Mouse (Mus musculus): ENCODE data around the gene Klf7. TPM values are rescaled to one million over a fixed set of nuclear protein-coding genes. Genes with fewer than 3 reads are reported as not detected.
A peak's percentile ranks its signal among the peaks of the same experiment; 100 is the strongest.

Gene Klf7
- polyA plus RNA-seq, 1 experiment from 2014 or later: 23.5 TPM

DNA sequence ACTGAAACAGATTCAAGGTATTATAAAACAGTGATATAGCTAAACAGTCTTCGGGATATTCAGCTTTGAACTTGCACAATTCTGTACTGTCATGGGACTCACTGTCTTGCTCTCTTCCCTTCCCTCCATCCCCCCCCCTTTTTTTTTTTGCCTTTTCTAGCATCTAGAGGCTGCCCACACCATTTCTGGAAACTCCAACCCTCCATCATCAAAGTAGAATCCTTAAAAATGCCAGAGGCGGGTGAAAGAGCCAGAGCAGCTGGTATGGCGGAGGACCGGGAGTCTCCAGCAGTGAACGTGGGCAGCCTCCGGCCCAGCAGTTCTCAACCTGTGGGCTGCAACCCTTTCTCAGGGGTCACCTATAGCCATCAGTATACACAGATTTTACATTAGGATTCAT lies 84.3 kb downstream of the Klf7 start:
- no peaks in the 10 kb centered on the region for H3K27me3 ChIP-seq
- H3K9me3 ChIP-seq: no peaks in the 10 kb centered on the region
- H3K4me3 ChIP-seq: no peak overlapping the region
- H3K4me1 ChIP-seq: no peaks in the 10 kb centered on the region
- H3K9ac ChIP-seq: no peak overlapping the region
- no peak for ATAC-seq (ENCODE audit: insufficient number of reproducible peaks, insufficient read depth, low FRiP score, low TSS enrichment, low read depth)
- peaks cover 13% of the 10 kb centered on the region for H3K36me3 ChIP-seq
- H3K4me2 ChIP-seq: no peak overlapping the region
- 86% methylated on average over 6 of the region's 6 CpGs for WGBS
- no peak overlapping the region for H3K27ac ChIP-seq

DNA sequence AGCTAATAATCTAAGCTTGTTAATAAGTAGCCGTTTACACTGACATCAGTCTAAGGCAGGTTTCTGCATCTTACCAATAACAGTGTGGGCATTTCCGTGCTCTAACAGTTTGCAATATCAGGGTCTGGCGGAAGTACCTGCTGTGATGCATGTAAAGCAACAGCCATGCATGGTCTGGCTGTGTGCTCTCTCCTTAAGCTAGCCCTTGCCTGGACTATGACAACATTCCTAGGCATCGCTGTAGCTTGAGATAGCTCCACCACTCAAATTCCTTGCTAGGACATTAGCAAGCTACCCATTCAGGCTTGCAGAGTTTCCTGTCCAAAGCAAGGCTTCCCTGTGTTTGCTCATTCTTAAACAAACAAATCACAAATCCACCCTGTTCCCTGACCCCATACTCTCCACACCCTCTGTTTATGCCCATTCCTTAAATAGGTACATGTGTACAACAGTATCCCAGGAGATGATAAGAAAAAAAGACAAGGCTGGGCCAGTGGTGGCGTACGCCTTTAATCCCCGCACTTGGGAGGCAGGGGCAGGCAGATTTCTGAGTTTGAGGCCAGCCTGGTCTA lies 85.1 kb downstream of the Klf7 start:
- H3K9ac ChIP-seq: no peak overlapping the region
- ATAC-seq (ENCODE audit: insufficient number of reproducible peaks, insufficient read depth, low FRiP score, low TSS enrichment, low read depth): no peak
- whole genome bisulfite sequencing: 88% methylated on average over 7 of the region's 7 CpGs
- no peak overlapping the region for H3K4me3 ChIP-seq
- no peaks in the 10 kb centered on the region for H3K27me3 ChIP-seq
- H3K27ac ChIP-seq: no peak overlapping the region
- H3K4me1 ChIP-seq: no peaks in the 10 kb centered on the region
- no peak overlapping the region for H3K4me2 ChIP-seq
- H3K36me3 ChIP-seq: peaks cover 13% of the 10 kb centered on the region
- no peaks in the 10 kb centered on the region for H3K9me3 ChIP-seq

GRCm38 (mm10) chr1:64035804-64036203 lies 86.3 kb downstream of the Klf7 start:
- no peak overlapping the region for H3K4me2 ChIP-seq
- WGBS: 73% methylated on average over 7 of the region's 7 CpGs
- no peaks in the 10 kb centered on the region for H3K4me1 ChIP-seq
- H3K9me3 ChIP-seq: no peaks in the 10 kb centered on the region
- no peak overlapping the region for H3K4me3 ChIP-seq
- H3K9ac ChIP-seq: no peak overlapping the region
- no peak for ATAC-seq (ENCODE audit: insufficient number of reproducible peaks, insufficient read depth, low FRiP score, low TSS enrichment, low read depth)
- H3K27me3 ChIP-seq: no peaks in the 10 kb centered on the region
- peaks cover 9% of the 10 kb centered on the region for H3K36me3 ChIP-seq
- H3K27ac ChIP-seq: no peak overlapping the region

DNA sequence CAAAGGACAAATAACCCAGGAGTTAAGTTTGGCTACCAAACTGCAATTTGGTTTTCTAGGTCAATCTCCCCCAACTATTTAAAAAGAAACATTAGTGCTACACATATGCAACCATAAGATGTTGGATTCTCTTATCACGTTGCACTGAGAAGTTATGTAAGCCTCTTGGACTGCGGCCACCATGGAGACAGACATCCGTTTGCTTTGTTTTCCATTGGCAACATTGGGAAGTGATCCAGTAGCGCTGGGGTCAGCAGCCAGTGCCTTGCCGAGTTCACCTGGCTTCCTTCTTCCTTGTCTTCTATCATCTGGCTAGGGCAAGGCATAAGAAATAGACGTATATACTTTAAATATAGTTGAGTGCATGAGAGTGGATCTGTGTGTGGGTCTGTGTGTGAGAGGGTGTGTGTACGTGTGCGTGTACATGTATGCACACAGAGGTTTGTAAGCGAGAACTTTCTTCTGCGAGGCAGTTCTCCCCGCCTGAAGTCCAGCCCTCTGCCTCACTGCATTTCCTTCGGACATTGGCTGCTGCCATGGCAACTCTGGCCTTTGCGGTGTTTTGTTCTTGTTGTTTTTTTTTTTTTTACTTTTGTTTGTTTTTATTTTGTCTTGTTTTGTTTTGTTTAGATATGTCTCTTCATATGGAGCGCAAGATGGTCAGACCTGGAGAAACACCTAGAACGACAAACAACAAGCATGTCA lies 86.8 kb downstream of the Klf7 start:
- H3K9me3 ChIP-seq: no peaks in the 10 kb centered on the region
- 88% methylated on average over 15 of the region's 15 CpGs for WGBS
- H3K4me3 ChIP-seq: no peak overlapping the region
- H3K27me3 ChIP-seq: no peaks in the 10 kb centered on the region
- peaks cover 8% of the 10 kb centered on the region for H3K36me3 ChIP-seq
- H3K9ac ChIP-seq: no peak overlapping the region
- no peak for ATAC-seq (ENCODE audit: insufficient number of reproducible peaks, insufficient read depth, low FRiP score, low TSS enrichment, low read depth)
- H3K27ac ChIP-seq: no peak overlapping the region
- H3K4me2 ChIP-seq: no peak overlapping the region
- no peaks in the 10 kb centered on the region for H3K4me1 ChIP-seq

DNA sequence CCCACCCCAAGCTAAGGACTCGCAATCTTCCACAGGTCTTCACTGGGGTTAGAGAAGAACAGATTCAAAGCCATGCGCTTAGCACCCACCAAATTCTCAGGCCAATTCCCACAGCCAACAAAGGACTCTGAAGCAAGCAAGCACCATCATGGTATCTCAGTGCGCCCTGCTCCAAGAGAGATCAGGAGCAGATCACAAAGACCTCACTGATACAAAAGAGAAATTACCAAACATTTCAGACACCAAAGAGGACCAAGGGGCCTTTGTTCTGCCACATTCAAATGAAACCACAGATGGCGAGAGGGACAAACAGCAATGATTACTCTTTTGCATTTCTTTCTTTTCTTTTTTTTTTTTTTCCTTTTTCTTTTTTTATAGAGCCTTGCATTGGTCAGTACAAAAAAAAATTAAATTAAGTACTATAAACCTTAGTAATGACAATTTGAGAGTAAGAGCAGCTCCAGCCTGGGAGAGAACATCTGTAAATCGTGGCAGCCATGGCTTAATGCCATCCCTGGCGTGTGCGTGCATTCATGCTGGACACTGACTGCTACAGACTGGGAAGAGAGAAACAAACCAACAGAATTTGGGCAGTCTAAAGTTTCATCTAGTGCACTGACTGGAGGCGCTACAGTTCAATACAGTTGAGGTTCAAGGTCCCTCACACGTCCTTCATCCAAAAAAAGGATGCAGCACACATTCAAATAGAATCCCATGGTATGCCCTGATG lies 89.4 kb downstream of the Klf7 start:
- peaks cover 4% of the 10 kb centered on the region for H3K36me3 ChIP-seq
- no peaks in the 10 kb centered on the region for H3K9me3 ChIP-seq
- H3K9ac ChIP-seq: no peak overlapping the region
- no peaks in the 10 kb centered on the region for H3K4me1 ChIP-seq
- H3K27ac ChIP-seq: no peak overlapping the region
- ATAC-seq (ENCODE audit: insufficient number of reproducible peaks, insufficient read depth, low FRiP score, low TSS enrichment, low read depth): no peak
- 87% methylated on average over 9 of the region's 9 CpGs for WGBS
- H3K27me3 ChIP-seq: no peaks in the 10 kb centered on the region
- no peak overlapping the region for H3K4me3 ChIP-seq
- H3K4me2 ChIP-seq: no peak overlapping the region

GRCm38 (mm10) chr1:64021986-64022385 lies 100.1 kb downstream of the Klf7 start:
- Histone ChIP-seq H3K9me3 (no peaks in the 10 kb centered on the region), H3K4me1 (peaks cover 17% of the 10 kb centered on the region), H3K27me3 (no peaks in the 10 kb centered on the region), H3K4me2 (no peak overlapping the region), H3K36me3 (no peaks in the 10 kb centered on the region), H3K27ac (no peak overlapping the region), H3K9ac (no peak overlapping the region), H3K4me3 (no peak overlapping the region)
- ATAC-seq (ENCODE audit: insufficient number of reproducible peaks, insufficient read depth, low FRiP score, low TSS enrichment, low read depth): no peak
- 99% methylated on average over 3 of the region's 3 CpGs for WGBS

DNA sequence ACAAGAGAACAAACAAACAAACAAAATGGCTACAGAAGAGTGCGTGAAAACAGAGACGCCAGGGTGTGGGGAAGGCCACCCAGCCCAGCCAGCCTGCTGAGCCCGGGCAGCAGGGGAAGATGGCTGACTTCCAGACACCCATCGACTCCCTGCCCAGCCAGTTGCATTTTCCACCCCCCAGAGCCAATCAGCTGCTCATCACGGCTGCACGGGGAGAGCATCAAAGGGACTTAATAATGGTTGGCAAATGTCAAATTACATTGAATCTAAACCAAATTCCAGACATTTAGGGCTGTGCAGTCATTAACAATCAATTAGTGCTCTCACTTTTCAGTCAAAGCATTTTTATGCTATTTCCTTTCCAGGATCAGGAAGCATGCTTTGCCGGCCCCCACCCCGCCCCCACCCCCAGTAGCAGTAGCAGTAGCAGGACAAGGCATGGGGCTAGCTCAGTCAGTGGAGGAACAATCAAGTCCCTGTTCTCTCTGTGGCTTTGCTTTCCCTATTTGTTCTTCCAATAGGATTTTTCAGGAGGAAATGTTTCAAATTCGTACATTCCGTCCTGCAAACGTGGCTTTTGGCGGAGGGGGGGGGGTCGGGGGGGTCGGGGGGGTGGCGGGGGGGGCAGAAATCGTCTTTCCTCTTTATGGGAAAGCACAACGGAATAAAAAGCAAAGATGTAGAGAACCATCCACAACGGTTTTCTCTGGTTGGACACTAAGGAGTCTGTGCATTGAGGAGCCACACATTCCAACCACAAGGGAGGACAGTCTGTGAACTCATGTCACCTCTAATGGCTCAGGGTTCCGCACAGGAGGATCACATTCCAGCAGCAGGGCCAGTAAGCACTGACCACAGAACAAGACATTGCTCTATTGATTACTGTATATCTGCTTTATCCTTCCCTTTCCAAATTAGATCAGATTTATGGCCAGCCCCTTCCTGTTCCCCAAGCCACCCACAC lies 101.1 kb downstream of the Klf7 start:
- ATAC-seq (ENCODE audit: insufficient number of reproducible peaks, insufficient read depth, low FRiP score, low TSS enrichment, low read depth): no peak
- Histone ChIP-seq H3K9me3 (no peaks in the 10 kb centered on the region), H3K4me2 (peak overlapping the region; percentile 54), H3K4me3 (peak overlapping the region; percentile 24; the same call in 1 of the 2 replicates), H3K27me3 (no peaks in the 10 kb centered on the region), H3K36me3 (no peaks in the 10 kb centered on the region), H3K9ac (no peak overlapping the region), H3K27ac (no peak overlapping the region), H3K4me1 (peaks cover 17% of the 10 kb centered on the region)
- WGBS: 15% methylated on average over 19 of the region's 19 CpGs

- no peak overlapping the region for H3K27ac ChIP-seq
- WGBS: 56% methylated on average over 6 of the region's 6 CpGs
- H3K4me3 ChIP-seq: no peak overlapping the region
Observed at GRCm38 (mm10) chr1:64019127-64019635, 102.9 kb downstream of the Klf7 start.

GRCm38 (mm10) chr1:64018466-64019077 lies 103.5 kb downstream of the Klf7 start:
- Histone ChIP-seq H3K4me1 (peaks cover 17% of the 10 kb centered on the region), H3K27me3 (no peaks in the 10 kb centered on the region), H3K4me3 (no peak overlapping the region), H3K27ac (no peak overlapping the region), H3K9me3 (no peaks in the 10 kb centered on the region), H3K36me3 (no peaks in the 10 kb centered on the region), H3K4me2 (peak overlapping the region; percentile 30), H3K9ac (no peak overlapping the region)
- ATAC-seq (ENCODE audit: insufficient number of reproducible peaks, insufficient read depth, low FRiP score, low TSS enrichment, low read depth): no peak
- 47% methylated on average over 16 of the region's 16 CpGs for WGBS

More at GRCm38 (mm10) chr1:64019127-64019635, 102.9 kb downstream of the Klf7 start:
- H3K4me1 ChIP-seq: peaks cover 17% of the 10 kb centered on the region
- H3K9me3 ChIP-seq: no peaks in the 10 kb centered on the region
- no peak for ATAC-seq (ENCODE audit: insufficient number of reproducible peaks, insufficient read depth, low FRiP score, low TSS enrichment, low read depth)
- no peaks in the 10 kb centered on the region for H3K36me3 ChIP-seq
- H3K27me3 ChIP-seq: no peaks in the 10 kb centered on the region
- no peak overlapping the region for H3K9ac ChIP-seq
- peak overlapping the region; percentile 30; the same call in 1 of the 2 replicates for H3K4me2 ChIP-seq

DNA sequence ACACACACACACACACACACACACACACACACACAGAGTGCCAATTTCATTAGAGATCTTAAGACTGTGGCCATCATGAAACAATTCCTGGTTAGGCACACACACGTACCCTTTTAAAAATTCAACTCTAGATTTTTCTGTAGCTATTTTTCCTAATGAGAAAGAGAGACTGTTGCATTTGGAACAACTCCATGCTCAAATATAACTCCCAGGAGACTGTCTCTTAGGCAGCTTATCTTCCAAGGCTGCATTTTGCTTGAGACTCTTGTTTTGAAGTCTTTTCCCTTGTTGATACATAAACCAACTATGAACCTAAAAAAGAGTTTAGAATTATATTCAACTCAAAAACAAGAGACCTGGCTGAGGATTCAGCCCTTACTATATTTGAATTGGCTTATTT lies 108.0 kb downstream of the Klf7 start:
- no peak for ATAC-seq (ENCODE audit: insufficient number of reproducible peaks, insufficient read depth, low FRiP score, low TSS enrichment, low read depth)
- WGBS: 60% methylated on average over 1 of the region's 1 CpGs
- no peak overlapping the region for H3K9ac ChIP-seq
- H3K27me3 ChIP-seq: no peaks in the 10 kb centered on the region
- no peak overlapping the region for H3K4me3 ChIP-seq
- H3K4me2 ChIP-seq: no peak overlapping the region
- H3K27ac ChIP-seq: no peak overlapping the region
- no peaks in the 10 kb centered on the region for H3K9me3 ChIP-seq
- peaks cover 7% of the 10 kb centered on the region for H3K4me1 ChIP-seq
- H3K36me3 ChIP-seq: no peaks in the 10 kb centered on the region

DNA sequence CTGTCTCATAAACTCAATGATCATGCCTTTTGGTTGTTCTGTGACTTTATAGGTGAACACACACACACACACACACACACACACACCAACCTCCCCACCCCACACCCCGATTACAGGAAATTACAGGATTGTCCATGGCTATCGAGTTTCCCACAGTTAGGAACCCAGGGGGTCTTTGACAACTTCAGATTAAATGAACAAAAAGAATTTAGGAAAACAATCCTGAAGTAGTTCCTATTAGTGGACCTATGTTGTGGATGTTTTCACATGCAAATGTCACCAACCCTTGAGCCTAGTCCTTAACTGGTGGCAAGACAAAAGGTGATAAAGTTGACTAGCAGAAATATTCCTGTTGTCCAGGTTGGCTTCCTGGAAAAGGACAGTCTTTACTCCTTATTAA lies 113.1 kb downstream of the Klf7 start:
- no peak overlapping the region for H3K27ac ChIP-seq
- no peak for ATAC-seq (ENCODE audit: insufficient number of reproducible peaks, insufficient read depth, low FRiP score, low TSS enrichment, low read depth)

More for the DNA sequence above, 113.1 kb downstream of the Klf7 start:
- Histone ChIP-seq H3K4me2 (no peak overlapping the region), H3K27me3 (no peaks in the 10 kb centered on the region), H3K9me3 (no peaks in the 10 kb centered on the region), H3K9ac (no peak overlapping the region), H3K4me3 (no peak overlapping the region), H3K4me1 (no peaks in the 10 kb centered on the region), H3K36me3 (no peaks in the 10 kb centered on the region)
- WGBS: 18% methylated on average over 2 of the region's 2 CpGs
